ENCODE assay signal across 10 mouse cellular contexts in the genomic region with DNA sequence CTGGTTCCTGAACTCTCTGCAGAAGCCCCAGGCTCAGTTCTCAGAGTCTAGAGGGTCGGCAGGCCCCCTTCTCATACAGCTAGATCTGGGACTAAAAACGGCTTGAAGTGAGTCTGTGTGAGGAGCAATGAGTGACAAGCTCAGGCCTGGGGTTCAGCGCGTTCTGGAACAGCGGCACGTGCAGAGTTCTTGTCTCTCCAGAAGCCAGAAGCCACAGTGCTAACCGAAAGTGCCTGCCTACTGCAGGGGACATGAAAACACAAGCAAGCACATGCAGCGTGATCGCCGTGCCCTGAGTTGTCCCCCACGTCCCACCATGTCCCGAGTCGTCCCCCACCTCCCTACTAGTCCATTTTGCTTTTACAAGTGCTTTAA. TPM values are rescaled to one million over a fixed set of nuclear protein-coding genes. Genes with fewer than 3 reads are reported as not detected.
DNase-seq lines count a peak whose midpoint lies in the region; ATAC-seq and TF ChIP-seq lines count a peak whose summit lies in the region.
"Had no signal": no experiment of that assay in that cellular context is flagged by ENCODE, and none has a peak within 500 bp of the region (broad histone marks: within the 10 kb centered on the region; RNA-seq: fewer than 3 reads in every experiment).

No protein-coding gene starts in this region.

- no peak overlapping the region for H3K4me3 ChIP-seq in heart, embryonic 10.5 days
- H3K4me3 ChIP-seq in liver, adult 2 months (ENCODE audit: insufficient read depth, low read depth, low read length): no peak overlapping the region
- H3K4me3 ChIP-seq in liver, embryonic 12.5 days: no peak overlapping the region
- peak overlapping the region; percentile 19; the same call in 1 of the 2 replicates for H3K4me3 ChIP-seq in brown adipose tissue, adult 24 weeks (ENCODE audit: insufficient read depth, low read depth, low read length)
- no peak overlapping the region for H3K4me3 ChIP-seq in stomach, postnatal 0 days (ENCODE audit: low read depth, low read length)

- no peak for TF ChIP-seq POLR2A in liver, adult 2 months (IDR thresholded peaks at IDR 0.05; ENCODE audit: extremely low read depth, insufficient read depth, low read length)

- no peak for DNase-seq in heart, embryonic 10.5 days (ENCODE audit: low spot score)
- no peak for DNase-seq in heart, postnatal 4 days
- peak; percentile 81 for DNase-seq in liver, adult 2 months (ENCODE audit: extremely low read depth, low read depth, low spot score)
- DNase-seq in stomach, postnatal 0 days (ENCODE audit: low spot score): no peak
- DNase-seq in adrenal gland, adult 18-20 months (ENCODE audit: low spot score in 2 of 2): no peak
- DNase-seq in cerebellum, adult 9-11 months: no peak
- DNase-seq: B cell, adult 2 months had no signal

- H3K36me3 ChIP-seq in heart, embryonic 10.5 days: no peaks in the 10 kb centered on the region
- H3K36me3 ChIP-seq in liver, adult 2 months (ENCODE audit: control insufficient read depth, insufficient read depth, low read length): no peaks in the 10 kb centered on the region
- H3K36me3 ChIP-seq in liver, embryonic 12.5 days: no peaks in the 10 kb centered on the region
- no peaks in the 10 kb centered on the region for H3K36me3 ChIP-seq in stomach, postnatal 0 days (ENCODE audit: control insufficient read depth, insufficient read depth, low read length)

- no peaks in the 10 kb centered on the region for H3K9me3 ChIP-seq in heart, embryonic 10.5 days
- no peaks in the 10 kb centered on the region for H3K9me3 ChIP-seq in liver, embryonic 12.5 days (replicated peaks)
- H3K9me3 ChIP-seq in stomach, postnatal 0 days (ENCODE audit: control insufficient read depth, low read length): no peaks in the 10 kb centered on the region

- 78% methylated on average over 13 of the region's 13 CpGs for WGBS in heart, embryonic 10.5 days
- WGBS in liver, adult 2 months: 50% methylated on average over 13 of the region's 13 CpGs
- WGBS in liver, embryonic 12.5 days (ENCODE audit: insufficient replicate concordance): 68% methylated on average over 13 of the region's 13 CpGs
- 73% methylated on average over 13 of the region's 13 CpGs for WGBS in stomach, postnatal 0 days

- H3K27ac ChIP-seq in heart, embryonic 10.5 days: peak overlapping the region; percentile 59; the same call in 1 of the 2 replicates
- H3K27ac ChIP-seq in liver, adult 2 months (replicated peaks; ENCODE audit: insufficient read depth, low read depth, low read length): peak overlapping the region; percentile 81
- H3K27ac ChIP-seq in liver, embryonic 12.5 days: no peak overlapping the region
- peak overlapping the region; percentile 68 for H3K27ac ChIP-seq in brown adipose tissue, adult 24 weeks (replicated peaks; ENCODE audit: low read depth, low read length)
- peak overlapping the region; percentile 84 for H3K27ac ChIP-seq in stomach, postnatal 0 days (replicated peaks)

- TF ChIP-seq CTCF in liver, adult 2 months (IDR thresholded peaks at IDR 0.05; ENCODE audit: low read depth, low read length): no peak
- no peak for TF ChIP-seq CTCF in stomach, postnatal 0 days (IDR thresholded peaks at IDR 0.05; ENCODE audit: low read depth)

- ATAC-seq in liver, embryonic 12.5 days: no peak
- no peak for ATAC-seq in stomach, postnatal 0 days (ENCODE audit: low FRiP score, low TSS enrichment)
- ATAC-seq: midbrain, embryonic 16.5 days had no signal

- no peak for TF ChIP-seq EP300 in stomach, postnatal 0 days (optimal IDR thresholded peaks at IDR 0.05)

- H3K9ac ChIP-seq in liver, adult 2 months (ENCODE audit: low read depth, low read length): peak overlapping the region; percentile 16
- no peak overlapping the region for H3K9ac ChIP-seq in liver, embryonic 12.5 days
- no peak overlapping the region for H3K9ac ChIP-seq in stomach, postnatal 0 days (ENCODE audit: low read length)

- H3K79me2 ChIP-seq in liver, adult 2 months (ENCODE audit: control insufficient read depth, insufficient read depth, low read length): no peaks in the 10 kb centered on the region

- no peak overlapping the region for H3K4me2 ChIP-seq in liver, embryonic 12.5 days
- no peak overlapping the region for H3K4me2 ChIP-seq in stomach, postnatal 0 days (replicated peaks; ENCODE audit: low read depth)

- peaks cover 23% of the 10 kb centered on the region for H3K4me1 ChIP-seq in heart, embryonic 10.5 days
- peaks cover 22% of the 10 kb centered on the region for H3K4me1 ChIP-seq in liver, adult 2 months (ENCODE audit: control insufficient read depth, insufficient read depth, low read length)
- peaks cover 15% of the 10 kb centered on the region for H3K4me1 ChIP-seq in liver, embryonic 12.5 days
- H3K4me1 ChIP-seq in brown adipose tissue, adult 24 weeks (ENCODE audit: control insufficient read depth, insufficient read depth, insufficient read length, low read length): peaks cover 36% of the 10 kb centered on the region
- peaks cover 6% of the 10 kb centered on the region for H3K4me1 ChIP-seq in stomach, postnatal 0 days (replicated peaks; ENCODE audit: control insufficient read depth, insufficient read depth)

- 0 out of 2 replicates have a peak, but pooled peaks cover 6% of the 10 kb centered on the region for H3K27me3 ChIP-seq in heart, embryonic 10.5 days (ENCODE audit: insufficient read depth, poor library complexity, severe bottlenecking)
- H3K27me3 ChIP-seq in liver, adult 2 months (ENCODE audit: control insufficient read depth, insufficient read depth, low read length): no peaks in the 10 kb centered on the region
- H3K27me3 ChIP-seq in liver, embryonic 12.5 days (replicated peaks): peaks cover 12% of the 10 kb centered on the region
- no peaks in the 10 kb centered on the region for H3K27me3 ChIP-seq in stomach, postnatal 0 days (ENCODE audit: control insufficient read depth, insufficient read depth, low read length)

RNA-seq across cellular contexts. Expression of a gene that starts 18.3 kb away (rescaled TPM):
- polyA plus RNA-seq in heart, embryonic 10.5 days (2016; fragmentation: Nextera tagmentation; extraction: Ambion mirVana): 36.8 and 44.2 TPM in 2 replicates
- 10 to 100 TPM; 31.4 to 34.2 TPM for total RNA-seq in heart, postnatal 4 days (2021)
- 85.6 and 110 TPM in 2 replicates for total RNA-seq in liver, adult 2 months (2014; rRNA removed)
- polyA plus RNA-seq in liver, adult 2 months (2012; rRNA removed): 75.3 and 76.4 TPM in 2 replicates
- polyA plus RNA-seq in liver, embryonic 12.5 days (2016; fragmentation: Nextera tagmentation; extraction: Ambion mirVana): 14.5 and 15.7 TPM in 2 replicates
- 29.4 and 35.2 TPM in 2 replicates for polyA plus RNA-seq in brown adipose tissue, adult 24 weeks (2012; ENCODE audit: insufficient read depth, insufficient read length, missing spikeins)
- polyA plus RNA-seq in stomach, postnatal 0 days (2015; fragmentation: Nextera tagmentation; extraction: Ambion mirVana): 110 and 119 TPM in 2 replicates
- total RNA-seq in adrenal gland, adult 18-20 months (2021): 100 to 1,000 TPM in 1 of 2 experiments, 10 to 100 TPM in 1; 72.4 to 107 TPM
